Mouse (Mus musculus) midbrain, embryonic 13.5 days (tissue): ENCODE data around the gene Atad1. TPM values are rescaled to one million over a fixed set of nuclear protein-coding genes. Genes with fewer than 3 reads are reported as not detected.

Source experiments
- ATAC-seq: fragments of 200-750 bp; cut with Nextera tagmentation; 2 replicates; pipeline ENCODE4 v1.8.0; 2017; ENCODE audit warnings: mild to moderate bottlenecking, moderate TSS enrichment, moderate library complexity
- H3K27ac ChIP-seq: fragments of 300-500 bp; sonication (generic); 2 replicates; pipeline ENCODE4 v1.5.1; 2015; ENCODE audit warnings: inconsistent platforms, mild to moderate bottlenecking, moderate library complexity
- H3K27me3 ChIP-seq: fragments of 300-500 bp; sonication (generic); 2 replicates; pipeline ENCODE4 v1.6.1; 2015; ENCODE audit warnings: mild to moderate bottlenecking, inconsistent platforms
- H3K36me3 ChIP-seq: fragments of 300-500 bp; sonication (generic); 2 replicates; pipeline ENCODE4 v1.6.1; 2015; ENCODE audit warnings: mild to moderate bottlenecking, inconsistent platforms
- H3K4me1 ChIP-seq: fragments of 300-500 bp; sonication (generic); replicated peaks from 2 replicates; pipeline ENCODE4 v1.6.1; 2015; ENCODE audit warnings: inconsistent platforms
- H3K4me2 ChIP-seq: fragments of 300-500 bp; sonication (generic); replicated peaks from 2 replicates; pipeline ENCODE4 v1.6.1; 2015; ENCODE audit warnings: moderate library complexity, mild to moderate bottlenecking, inconsistent platforms
- H3K4me3 ChIP-seq: fragments of 300-500 bp; sonication (generic); replicated peaks from 2 replicates; pipeline ENCODE4 v1.5.1; 2015; ENCODE audit warnings: mild to moderate bottlenecking, inconsistent platforms
- H3K9ac ChIP-seq: fragments of 300-500 bp; sonication (generic); replicated peaks from 2 replicates; pipeline ENCODE4 v1.6.1; 2015; ENCODE audit warnings: mild to moderate bottlenecking, inconsistent platforms
- H3K9me3 ChIP-seq: fragments of 300-500 bp; sonication (generic); 2 replicates; pipeline ENCODE4 v1.6.1; 2016; ENCODE audit warnings: mild to moderate bottlenecking, inconsistent platforms
- WGBS: fragments of 180-500 bp; shearing (Covaris S2); methylation state at CpG from one replicate; pipeline ENCODE4 v1.1.7; 2015; 5-methylcytosine and 5-hydroxymethylcytosine counted together
- polyA plus RNA-seq: library from polyadenylated mRNA; unstranded; fragments of >200 nt; fragmentation: Nextera tagmentation; extraction: Ambion mirVana; gene quantifications from 2 replicates; pipeline ENCODE4 v1.2.1, GENCODE M21; 2015

The Atad1 gene
- polyA plus RNA-seq, 1 experiment from 2014 or later: 115 TPM

GRCm38 (mm10) chr19:32659346-32659745, 80.2 kb downstream of the Atad1 start:
- H3K36me3 ChIP-seq: peaks cover 5% of the 10 kb centered on the region; the same call in 1 of the 2 replicates
- no peak for ATAC-seq
- no peak overlapping the region for H3K9ac ChIP-seq
- no peaks in the 10 kb centered on the region for H3K27me3 ChIP-seq
- WGBS: 90% methylated on average over 5 of the region's 5 CpGs
- H3K4me2 ChIP-seq: no peak overlapping the region
- H3K4me1 ChIP-seq: no peaks in the 10 kb centered on the region
- H3K9me3 ChIP-seq: no peaks in the 10 kb centered on the region
- no peak overlapping the region for H3K27ac ChIP-seq
- no peak overlapping the region for H3K4me3 ChIP-seq

DNA sequence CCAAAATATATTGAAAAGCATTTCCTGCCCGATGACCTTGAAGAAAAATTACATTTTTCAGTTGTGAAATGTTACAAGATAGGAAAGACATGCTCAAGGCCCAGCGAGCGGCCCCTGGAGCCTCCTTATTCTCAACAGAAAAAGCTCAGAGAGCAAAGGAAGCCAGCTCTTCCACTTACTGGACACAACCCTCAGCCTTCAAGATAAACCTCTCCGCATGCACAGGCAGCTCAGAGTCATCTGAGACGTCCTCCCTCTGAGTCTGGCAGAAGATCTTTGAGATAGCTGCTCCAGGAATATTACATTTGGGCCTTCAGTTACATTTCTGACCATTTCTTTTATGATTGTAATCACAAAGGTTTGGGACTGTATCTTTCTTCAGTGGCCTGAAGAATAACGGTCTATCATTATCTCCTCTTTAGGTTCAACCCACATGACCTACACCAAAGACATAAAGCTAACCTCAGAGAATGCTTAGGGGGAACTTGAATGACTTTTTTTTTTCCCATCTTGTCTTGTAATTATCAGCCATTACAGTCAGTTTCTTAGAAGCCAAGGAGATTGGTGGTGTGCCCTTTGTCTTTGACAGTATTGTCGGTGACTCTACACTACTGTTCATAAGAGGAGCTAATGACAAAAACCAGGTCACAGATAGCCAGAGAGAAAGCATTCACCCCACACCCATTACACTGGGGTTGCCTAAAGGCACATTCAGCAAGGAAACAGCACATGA, 85.8 kb downstream of the Atad1 start:
- no peaks in the 10 kb centered on the region for H3K27me3 ChIP-seq
- no peak overlapping the region for H3K27ac ChIP-seq
- H3K9ac ChIP-seq: no peak overlapping the region
- no peaks in the 10 kb centered on the region for H3K4me1 ChIP-seq
- H3K4me3 ChIP-seq: no peak overlapping the region
- H3K36me3 ChIP-seq: no peaks in the 10 kb centered on the region
- no peak for ATAC-seq
- 87% methylated on average over 7 of the region's 7 CpGs for WGBS
- H3K9me3 ChIP-seq: no peaks in the 10 kb centered on the region
- H3K4me2 ChIP-seq: no peak overlapping the region

DNA sequence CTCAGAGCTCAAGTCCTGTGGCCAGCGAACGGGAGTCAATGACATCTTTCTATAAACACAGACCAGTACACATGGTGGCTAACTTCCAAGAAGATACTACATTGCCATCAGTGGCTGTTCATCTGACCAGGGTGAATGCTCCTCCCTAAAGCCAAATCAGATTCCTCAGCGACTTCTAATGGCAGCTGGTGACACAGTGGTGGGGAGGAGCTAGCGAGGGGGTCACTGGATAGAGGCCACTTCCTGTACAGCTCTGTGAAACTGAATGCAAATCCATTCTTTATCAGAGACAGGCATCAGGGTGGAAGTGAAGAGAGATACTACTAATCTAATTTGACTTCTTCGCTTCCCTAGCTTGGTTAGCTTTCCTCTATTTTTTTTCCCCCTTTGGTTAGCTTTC, 86.5 kb downstream of the Atad1 start:
- Histone ChIP-seq H3K27ac (no peak overlapping the region), H3K4me3 (no peak overlapping the region), H3K36me3 (no peaks in the 10 kb centered on the region), H3K4me2 (no peak overlapping the region), H3K9me3 (no peaks in the 10 kb centered on the region), H3K9ac (no peak overlapping the region), H3K4me1 (peaks cover 5% of the 10 kb centered on the region; the same call in 1 of the 2 replicates), H3K27me3 (no peaks in the 10 kb centered on the region)
- ATAC-seq: no peak
- WGBS: 88% methylated on average over 5 of the region's 5 CpGs

DNA sequence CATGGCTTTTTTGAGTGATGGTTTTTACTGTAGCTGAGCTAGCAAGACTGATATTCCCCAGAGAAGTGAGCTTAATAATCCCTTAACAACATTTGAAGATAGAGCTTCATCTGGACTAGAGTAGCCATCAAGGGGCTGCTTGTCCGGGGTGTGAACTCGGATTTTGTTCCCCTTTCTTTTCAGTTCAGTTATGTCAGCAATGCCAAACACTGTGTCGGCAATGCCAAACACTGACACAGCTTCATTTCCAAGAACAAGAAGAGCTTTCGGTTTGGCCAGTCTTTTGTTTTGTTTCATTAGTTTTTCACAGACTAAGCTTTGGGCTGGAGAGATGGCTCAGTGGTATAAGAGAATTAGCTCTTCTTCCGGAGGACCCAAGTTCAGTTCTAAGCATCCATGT, 88.5 kb downstream of the Atad1 start:
- Histone ChIP-seq H3K36me3 (no peaks in the 10 kb centered on the region), H3K9ac (no peak overlapping the region), H3K4me3 (no peak overlapping the region), H3K9me3 (no peaks in the 10 kb centered on the region), H3K27me3 (no peaks in the 10 kb centered on the region), H3K4me1 (peaks cover 8% of the 10 kb centered on the region; the same call in 1 of the 2 replicates), H3K27ac (no peak overlapping the region), H3K4me2 (no peak overlapping the region)
- ATAC-seq: no peak
- 88% methylated on average over 5 of the region's 5 CpGs for WGBS

DNA sequence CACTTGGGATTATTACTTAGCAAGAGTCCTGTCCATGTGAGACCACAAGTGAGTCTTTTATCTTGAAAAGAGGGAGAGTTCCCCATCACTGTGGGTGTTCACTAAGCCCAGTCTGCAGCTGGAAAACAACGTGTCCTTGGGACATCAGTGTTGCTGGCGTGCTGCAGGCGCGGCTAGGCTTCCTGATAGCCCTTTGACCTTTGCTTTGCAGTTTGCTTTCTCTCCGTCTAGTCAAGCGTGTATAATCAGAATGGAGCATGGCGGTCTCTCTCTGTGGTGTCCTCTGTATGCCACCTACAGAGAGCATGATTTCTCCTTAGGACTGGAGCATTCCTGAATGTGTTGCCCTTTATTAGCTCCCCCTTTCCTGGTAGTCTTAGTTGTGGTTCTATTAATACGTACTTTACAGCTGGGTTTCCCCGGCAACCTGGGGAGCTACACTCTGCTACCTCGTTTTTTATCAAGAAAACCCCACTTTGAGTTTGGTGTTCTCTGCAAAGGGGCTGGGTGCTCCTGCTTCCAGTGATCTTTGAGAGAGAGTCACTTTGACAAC, 91.5 kb downstream of the Atad1 start:
- Histone ChIP-seq H3K27me3 (no peaks in the 10 kb centered on the region), H3K9me3 (peaks cover 4% of the 10 kb centered on the region; the same call in 1 of the 2 replicates), H3K27ac (no peak overlapping the region), H3K36me3 (no peaks in the 10 kb centered on the region), H3K4me1 (peaks cover 8% of the 10 kb centered on the region; the same call in 1 of the 2 replicates), H3K4me3 (no peak overlapping the region), H3K9ac (no peak overlapping the region), H3K4me2 (peak overlapping the region; percentile 16; the same call in 1 of the 2 replicates)
- 0 out of 2 replicates have a peak, but pooled peaks have one; percentile 48 for ATAC-seq
- 11% methylated on average over 10 of the region's 10 CpGs for WGBS

DNA sequence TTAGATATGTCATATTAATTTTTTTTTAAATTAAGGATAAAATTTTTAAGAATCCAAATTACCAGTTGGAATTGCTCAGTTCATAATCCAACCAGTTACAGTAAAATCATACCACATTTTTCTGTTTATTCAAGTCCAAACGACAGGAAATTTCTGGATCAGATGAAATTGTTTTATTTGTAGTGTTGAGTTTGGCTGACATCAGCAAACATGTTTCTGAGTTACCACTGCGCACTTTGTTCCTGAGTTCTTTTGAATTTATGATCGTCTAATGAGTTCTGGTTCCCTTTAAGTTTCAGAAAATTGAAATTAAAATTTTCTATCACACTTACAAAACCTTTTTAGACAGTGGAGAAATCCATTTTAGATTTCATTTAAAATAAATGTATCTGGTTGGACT, 93.2 kb downstream of the Atad1 start:
- H3K27me3 ChIP-seq: no peaks in the 10 kb centered on the region
- peaks cover 4% of the 10 kb centered on the region; the same call in 1 of the 2 replicates for H3K9me3 ChIP-seq
- peaks cover 8% of the 10 kb centered on the region; the same call in 1 of the 2 replicates for H3K4me1 ChIP-seq
- H3K27ac ChIP-seq: no peak overlapping the region
- no peak for ATAC-seq
- no peak overlapping the region for H3K4me2 ChIP-seq
- WGBS: 93% methylated on average over 3 of the region's 3 CpGs
- H3K4me3 ChIP-seq: no peak overlapping the region
- no peaks in the 10 kb centered on the region for H3K36me3 ChIP-seq
- no peak overlapping the region for H3K9ac ChIP-seq

DNA sequence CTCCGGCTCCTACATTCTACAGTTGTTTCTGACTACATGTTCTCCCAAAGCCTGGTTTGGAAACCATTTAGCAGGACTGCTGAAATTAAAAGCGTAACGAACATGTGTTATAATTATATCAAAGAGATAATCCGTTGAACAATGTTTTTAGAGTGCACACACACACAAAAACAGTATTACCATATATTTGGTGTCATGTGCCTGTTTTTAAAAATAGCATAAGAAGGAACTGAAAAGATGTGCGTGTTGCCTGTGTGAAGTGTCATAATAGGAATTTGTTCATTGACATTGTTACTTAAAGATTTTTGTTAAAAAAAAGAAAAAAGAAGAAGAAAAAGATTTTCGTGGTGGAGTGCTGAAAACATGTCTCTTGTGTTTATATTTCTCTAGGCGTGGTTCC, 93.6 kb downstream of the Atad1 start:
- WGBS: 94% methylated on average over 7 of the region's 7 CpGs
- H3K9me3 ChIP-seq: peaks cover 4% of the 10 kb centered on the region; the same call in 1 of the 2 replicates
- H3K9ac ChIP-seq: no peak overlapping the region
- H3K4me2 ChIP-seq: no peak overlapping the region
- H3K27me3 ChIP-seq: no peaks in the 10 kb centered on the region
- peaks cover 8% of the 10 kb centered on the region; the same call in 1 of the 2 replicates for H3K4me1 ChIP-seq
- H3K27ac ChIP-seq: no peak overlapping the region
- no peak overlapping the region for H3K4me3 ChIP-seq
- no peaks in the 10 kb centered on the region for H3K36me3 ChIP-seq
- no peak for ATAC-seq

- Histone ChIP-seq H3K9ac (no peak overlapping the region), H3K9me3 (peaks cover 4% of the 10 kb centered on the region; the same call in 1 of the 2 replicates), H3K4me2 (no peak overlapping the region), H3K4me3 (no peak overlapping the region), H3K4me1 (peaks cover 10% of the 10 kb centered on the region), H3K27ac (no peak overlapping the region), H3K36me3 (no peaks in the 10 kb centered on the region), H3K27me3 (no peaks in the 10 kb centered on the region)
- WGBS: 94% methylated on average over 3 of the region's 3 CpGs
- ATAC-seq: no peak
These were observed 95.9 kb downstream of the Atad1 start for GRCm38 (mm10) chr19:32643642-32644041.

DNA sequence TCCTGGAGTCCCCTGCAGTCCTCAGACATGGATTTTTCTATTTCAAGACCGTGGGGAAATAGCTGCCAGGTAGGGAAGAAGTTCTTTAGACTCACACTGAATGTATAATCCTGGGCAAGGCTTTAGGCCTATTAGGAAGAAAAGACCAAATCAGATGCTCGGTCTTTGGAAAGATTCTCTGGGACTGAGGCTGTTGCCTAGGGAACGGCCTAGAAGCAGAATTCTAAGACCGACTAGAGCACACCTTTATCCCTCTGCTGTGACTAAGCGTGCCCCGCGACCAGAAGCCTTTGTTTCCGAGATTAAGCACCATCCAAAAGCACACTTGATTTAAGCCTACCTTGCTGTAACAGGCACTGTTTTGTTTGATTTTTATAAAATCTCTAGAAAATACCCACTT, 97.6 kb downstream of the Atad1 start:
- no peaks in the 10 kb centered on the region for H3K27me3 ChIP-seq
- WGBS: 21% methylated on average over 8 of the region's 8 CpGs
- peaks cover 14% of the 10 kb centered on the region for H3K4me1 ChIP-seq
- no peaks in the 10 kb centered on the region for H3K36me3 ChIP-seq
- H3K4me3 ChIP-seq: no peak overlapping the region
- peaks cover 4% of the 10 kb centered on the region; the same call in 1 of the 2 replicates for H3K9me3 ChIP-seq
- no peak overlapping the region for H3K9ac ChIP-seq
- H3K27ac ChIP-seq: no peak overlapping the region
- H3K4me2 ChIP-seq: no peak overlapping the region
- no peak for ATAC-seq

GRCm38 (mm10) chr19:32641535-32641934, 98.1 kb downstream of the Atad1 start:
- no peak overlapping the region for H3K4me2 ChIP-seq
- WGBS: 84% methylated on average over 7 of the region's 7 CpGs
- H3K36me3 ChIP-seq: no peaks in the 10 kb centered on the region

GRCm38 (mm10) chr19:32638276-32638903, 101.2 kb downstream of the Atad1 start:
- ATAC-seq: 0 out of 2 replicates have a peak, but pooled peaks have one; percentile 11
- H3K4me3 ChIP-seq: no peak overlapping the region
- H3K4me2 ChIP-seq: peak overlapping the region; percentile 26
- 33% methylated on average over 13 of the region's 13 CpGs for WGBS
- H3K27me3 ChIP-seq: no peaks in the 10 kb centered on the region
- no peaks in the 10 kb centered on the region for H3K36me3 ChIP-seq
- peaks cover under 1% of the 10 kb centered on the region; the same call in 1 of the 2 replicates for H3K9me3 ChIP-seq
- no peak overlapping the region; the same call in 1 of the 2 replicates for H3K27ac ChIP-seq
- H3K4me1 ChIP-seq: peaks cover 14% of the 10 kb centered on the region
- no peak overlapping the region for H3K9ac ChIP-seq

More at GRCm38 (mm10) chr19:32641535-32641934, 98.1 kb downstream of the Atad1 start:
- Histone ChIP-seq H3K27me3 (no peaks in the 10 kb centered on the region), H3K4me3 (no peak overlapping the region), H3K27ac (no peak overlapping the region), H3K4me1 (peaks cover 14% of the 10 kb centered on the region), H3K9me3 (peaks cover 4% of the 10 kb centered on the region; the same call in 1 of the 2 replicates), H3K9ac (no peak overlapping the region)
- ATAC-seq: no peak
